Mouse (Mus musculus) cerebellum, postnatal 4 days (tissue): ENCODE data around the gene Fads1.
"Not testable (repeated sequence)": the region's sequence is repeated elsewhere in the genome, so short reads cannot be mapped to it uniquely, and the experiment has no call there.

Experiments used
- DNase-seq, 2 experiments: peaks; one replicate each; pipeline ENCODE4 v3.0.0; 2022; ENCODE audit warnings: low spot score in 2 of 2, mixed read lengths in 1 of 2

Fads1 gene

DNA sequence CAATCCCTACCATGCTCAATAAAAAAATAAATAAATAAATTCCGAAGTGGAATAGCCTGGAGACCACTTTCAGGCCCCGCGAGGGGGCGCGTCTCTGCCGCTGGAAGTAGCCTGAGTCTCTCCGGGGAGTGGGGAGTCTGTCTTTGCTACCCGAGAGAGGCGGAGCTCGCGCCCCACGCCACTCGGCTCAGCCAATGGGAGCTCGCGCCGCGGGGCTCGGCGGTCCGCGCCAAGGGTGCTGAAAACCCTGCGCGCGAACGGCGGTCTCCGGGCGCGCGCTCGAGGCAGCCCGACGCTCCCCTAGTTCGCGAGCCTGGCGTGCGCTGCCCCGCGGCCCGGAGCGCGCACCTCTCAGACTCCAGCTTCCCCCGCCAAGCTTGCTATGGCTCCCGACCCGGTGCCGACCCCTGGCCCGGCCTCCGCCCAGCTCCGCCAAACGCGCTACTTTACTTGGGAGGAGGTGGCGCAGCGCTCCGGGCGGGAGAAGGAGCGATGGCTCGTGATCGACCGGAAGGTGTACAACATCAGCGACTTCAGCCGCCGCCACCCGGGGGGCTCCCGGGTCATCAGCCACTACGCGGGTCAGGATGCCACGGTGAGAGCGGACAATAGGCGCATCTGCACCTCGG is at the start of gene Fads1:
Gene Fads1 (plus strand): TSS at position 219 of the 629 bp plus-strand sequence.
- peak; percentile 89 to 95 for DNase-seq

- peak in 1 of 2 experiments; percentile 7 for DNase-seq
These were observed 48.0 kb upstream of the Fads1 start for GRCm38 (mm10) chr19:10134692-10135091.

GRCm38 (mm10) chr19:10137423-10137822 is 45.3 kb upstream of the Fads1 start:
- DNase-seq, result no peak

GRCm38 (mm10) chr19:10139736-10140135 is 43.0 kb upstream of the Fads1 start:
- no peak for DNase-seq

DNA sequence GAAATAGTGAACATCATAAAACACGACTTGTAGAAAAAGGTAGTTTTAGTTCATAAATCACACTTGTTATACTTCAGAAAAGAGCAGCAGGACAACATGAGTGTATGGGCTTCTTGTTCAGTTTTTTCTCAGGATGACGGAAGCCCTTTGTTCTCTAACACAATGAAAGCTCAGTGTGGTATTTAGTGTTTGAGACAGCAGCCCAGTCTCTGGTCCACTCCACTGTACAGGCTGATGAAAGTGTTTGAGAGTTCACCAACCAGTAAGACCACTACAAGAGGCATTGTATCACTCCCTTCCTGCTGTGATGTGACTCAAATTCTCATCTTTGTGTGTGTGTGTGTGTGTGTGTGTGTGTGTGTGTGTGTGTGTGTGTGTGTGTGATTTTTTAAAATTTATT is 39.0 kb upstream of the Fads1 start:
- no peak for DNase-seq

GRCm38 (mm10) chr19:10144464-10144863 is 38.2 kb upstream of the Fads1 start:
- no peak for DNase-seq

DNA sequence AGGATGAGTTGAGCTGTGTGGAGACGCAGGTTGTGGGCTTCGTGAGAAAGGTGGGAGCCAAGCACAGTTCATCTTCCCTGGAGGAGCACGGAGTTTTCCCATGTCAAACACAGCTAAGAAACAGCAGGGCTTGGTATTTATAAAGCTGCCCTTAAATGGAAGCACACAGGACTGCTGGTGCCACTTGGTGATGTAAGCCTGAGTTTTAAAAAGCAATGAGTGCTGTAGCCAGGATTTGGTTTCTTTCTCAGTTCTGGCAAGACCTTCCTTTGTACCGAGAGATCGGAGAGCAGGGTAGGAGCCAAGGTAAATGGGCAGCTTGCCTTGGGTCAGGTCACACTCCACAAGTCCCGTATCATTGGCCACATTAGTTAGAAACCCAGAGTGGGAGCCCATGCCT is 34.1 kb upstream of the Fads1 start:
- DNase-seq, result no peak

- no peak for DNase-seq
These were observed 33.5 kb upstream of the Fads1 start for GRCm38 (mm10) chr19:10149189-10149588.

GRCm38 (mm10) chr19:10157725-10158124 is 25.0 kb upstream of the Fads1 start:
- no peak for DNase-seq

GRCm38 (mm10) chr19:10163896-10164295 is 18.8 kb upstream of the Fads1 start:
- no peak for DNase-seq

- DNase-seq, result not testable (repeated sequence)
These were observed 16.8 kb upstream of the Fads1 start for GRCm38 (mm10) chr19:10165928-10166327.

- no peak for DNase-seq
These were observed 15.6 kb upstream of the Fads1 start for GRCm38 (mm10) chr19:10167112-10167511.

- no peak for DNase-seq
These were observed 14.7 kb upstream of the Fads1 start for GRCm38 (mm10) chr19:10167951-10168350.

DNA sequence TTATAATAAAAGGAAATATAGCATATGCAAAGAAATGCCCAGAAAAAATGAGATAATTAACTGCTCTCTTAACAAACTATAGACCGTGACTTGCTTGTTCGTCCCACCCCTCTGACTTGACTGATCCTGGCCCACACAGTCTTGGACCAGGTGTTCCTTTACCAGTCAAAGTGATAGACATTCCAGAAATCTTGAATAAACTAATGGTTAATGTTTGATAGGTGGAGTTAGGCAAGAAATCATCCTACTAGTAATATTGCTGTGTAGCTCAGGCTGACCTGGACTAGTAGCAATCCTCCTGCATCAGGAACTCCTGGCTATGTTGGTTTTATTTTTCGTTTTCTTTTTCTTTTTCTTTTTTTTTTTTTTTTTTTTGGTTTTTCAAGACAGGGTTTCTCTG is 14.2 kb upstream of the Fads1 start:
- DNase-seq, result no peak

DNA sequence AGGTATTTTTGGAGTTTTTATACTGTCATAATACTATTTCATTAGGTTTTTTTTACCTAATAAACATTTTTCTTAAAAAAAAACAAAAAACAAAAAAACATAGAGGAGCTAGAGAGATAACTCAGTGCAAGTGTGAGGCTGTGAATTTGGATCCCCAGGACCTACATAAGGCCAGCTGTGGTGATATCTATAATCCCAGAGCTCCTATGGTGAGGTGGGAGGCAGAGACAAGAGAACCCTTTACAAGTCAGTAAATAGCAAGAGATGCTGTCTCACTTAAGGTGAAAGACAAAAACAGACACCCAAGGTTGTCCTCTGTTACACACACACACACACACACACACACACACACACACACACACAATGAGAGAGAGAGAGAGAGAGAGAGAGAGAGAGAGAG is 13.5 kb upstream of the Fads1 start:
- DNase-seq, result no peak

- not testable (repeated sequence) for DNase-seq
These were observed 12.9 kb upstream of the Fads1 start for GRCm38 (mm10) chr19:10169692-10170330.

DNA sequence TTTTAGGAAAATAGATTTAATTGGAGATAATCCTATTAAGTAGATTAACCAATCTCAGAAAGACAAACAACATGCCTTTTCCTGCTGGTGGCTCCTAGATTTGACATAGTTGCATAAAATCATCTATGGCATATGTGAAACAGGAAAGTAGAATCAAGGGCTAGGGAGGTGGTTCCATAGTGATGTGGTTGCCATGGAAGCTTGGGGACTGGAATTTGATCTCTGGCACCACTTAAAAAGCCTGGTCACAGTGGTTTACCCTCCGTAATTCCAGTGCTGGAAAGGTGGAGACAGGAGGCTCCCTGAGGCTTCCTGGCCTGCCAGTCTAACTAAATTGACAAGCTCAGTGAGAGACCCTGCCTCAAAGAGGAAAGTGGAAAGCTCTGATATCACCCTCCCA is 12.2 kb upstream of the Fads1 start:
- no peak for DNase-seq

- DNase-seq, result no peak
These were observed 11.3 kb upstream of the Fads1 start for GRCm38 (mm10) chr19:10171359-10171758.

GRCm38 (mm10) chr19:10171846-10172245 is 10.8 kb upstream of the Fads1 start:
- DNase-seq, result no peak

DNA sequence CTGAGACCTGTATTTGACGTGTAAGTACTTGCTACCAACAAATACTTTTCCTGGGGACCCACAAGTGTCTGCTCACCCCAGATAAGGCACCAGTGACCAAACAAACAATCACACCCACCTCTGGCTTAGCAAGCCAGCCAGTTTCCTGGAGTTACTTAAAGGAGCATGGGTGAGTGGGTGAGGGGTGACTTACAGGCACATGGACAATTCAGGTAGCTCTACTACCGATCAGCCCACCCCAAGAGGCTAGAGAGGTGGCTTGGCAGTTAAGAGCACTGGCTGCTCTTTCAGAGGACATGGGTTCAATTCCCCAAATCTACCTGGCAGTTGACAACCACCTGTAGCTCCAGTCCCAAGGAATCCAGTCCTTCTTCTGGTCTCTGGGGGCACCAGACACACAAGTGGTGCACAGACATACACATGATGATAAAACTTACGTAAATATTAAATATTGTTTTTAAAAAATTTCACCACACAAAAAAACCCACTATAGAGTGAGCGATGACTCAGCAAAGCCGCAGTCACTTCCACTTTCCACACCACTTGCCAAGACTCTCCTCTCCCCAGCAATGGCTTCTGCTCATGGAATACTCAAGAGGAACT is 9.5 kb upstream of the Fads1 start:
- no peak for DNase-seq

- no peak for DNase-seq
These were observed 8.7 kb upstream of the Fads1 start for GRCm38 (mm10) chr19:10173844-10174539.

- no peak for DNase-seq
These were observed 7.7 kb upstream of the Fads1 start for GRCm38 (mm10) chr19:10174956-10175355.

GRCm38 (mm10) chr19:10176477-10176876 is 6.2 kb upstream of the Fads1 start:
- DNase-seq, result no peak
